Mouse (Mus musculus): ENCODE measurements around the gene Kcnh5.
A peak's percentile ranks its signal among the peaks of the same experiment; 100 is the strongest.

The Kcnh5 gene

DNA sequence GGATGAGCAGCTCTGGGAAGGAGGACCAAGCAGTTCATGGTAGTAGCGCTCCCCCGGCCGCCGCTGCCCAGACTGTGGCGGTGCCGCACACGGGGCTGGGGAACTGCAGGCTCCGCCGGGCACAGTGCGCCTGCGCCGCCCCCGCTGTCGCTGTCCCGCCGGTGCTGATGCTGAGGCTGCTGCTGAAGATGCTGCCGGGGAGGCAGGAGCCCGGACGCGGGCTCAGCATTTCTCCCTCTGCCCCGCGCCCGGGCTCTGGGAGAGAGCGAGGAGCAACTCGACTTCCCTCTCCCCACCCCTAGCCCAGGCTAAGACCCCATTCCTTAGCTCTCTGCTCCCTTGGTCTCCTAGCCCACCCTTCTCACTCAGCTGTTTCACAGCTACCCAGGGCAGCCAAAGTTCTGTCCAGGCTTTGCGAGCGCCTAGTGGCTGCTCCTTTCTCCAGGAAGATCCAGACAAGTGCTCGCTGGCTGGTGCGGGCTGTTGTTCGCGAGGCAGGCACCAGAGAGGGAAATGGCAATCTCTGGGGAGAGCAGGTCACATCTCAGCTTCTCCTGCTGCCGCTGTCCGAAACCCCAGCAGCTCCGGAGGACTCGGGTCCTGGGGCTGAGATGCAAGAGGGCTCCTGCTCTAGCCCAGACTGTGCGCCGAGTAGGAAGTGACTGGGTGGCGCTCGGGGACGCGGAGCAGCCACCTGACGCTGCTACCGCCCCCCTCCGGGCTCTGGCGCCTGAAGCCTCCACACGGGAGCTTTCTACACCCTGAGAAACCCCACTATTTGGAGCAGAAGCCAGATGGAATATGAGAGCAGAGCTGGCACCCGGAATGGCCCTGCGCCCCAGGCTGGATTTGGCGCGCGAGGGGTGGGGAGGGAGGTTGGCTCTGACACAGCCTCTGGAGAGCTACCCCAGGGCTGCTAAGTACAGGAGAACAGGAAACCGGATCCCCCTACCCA, at the start of gene Kcnh5:
Kcnh5 (minus strand) TSS at position 642 of the 955 bp plus-strand sequence.
- peak; percentile 51 to 56 for DNase-seq (ENCODE audit: low spot score in 2 of 2)

DNA sequence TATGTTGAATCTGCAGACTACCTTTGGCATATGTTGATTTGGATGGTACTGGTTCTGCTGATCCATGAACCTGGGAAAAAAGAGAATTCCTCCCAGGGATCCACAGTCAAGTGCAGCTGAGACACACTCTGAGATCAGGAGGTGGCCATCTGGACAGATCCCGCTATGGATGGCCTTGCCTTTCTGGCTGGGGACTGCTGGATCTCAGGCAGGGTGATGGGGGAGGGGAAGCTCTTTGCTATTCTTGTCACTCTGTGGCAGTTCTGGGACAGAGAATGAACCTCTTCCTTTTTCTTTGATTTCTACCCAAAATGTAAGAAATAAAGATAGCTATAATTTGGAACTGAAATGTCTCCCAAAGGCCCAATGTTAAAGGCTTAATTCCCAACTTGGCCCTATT, 46.8 kb upstream of the Kcnh5 start:
- DNase-seq (ENCODE audit: low spot score in 2 of 2) = no peak

DNA sequence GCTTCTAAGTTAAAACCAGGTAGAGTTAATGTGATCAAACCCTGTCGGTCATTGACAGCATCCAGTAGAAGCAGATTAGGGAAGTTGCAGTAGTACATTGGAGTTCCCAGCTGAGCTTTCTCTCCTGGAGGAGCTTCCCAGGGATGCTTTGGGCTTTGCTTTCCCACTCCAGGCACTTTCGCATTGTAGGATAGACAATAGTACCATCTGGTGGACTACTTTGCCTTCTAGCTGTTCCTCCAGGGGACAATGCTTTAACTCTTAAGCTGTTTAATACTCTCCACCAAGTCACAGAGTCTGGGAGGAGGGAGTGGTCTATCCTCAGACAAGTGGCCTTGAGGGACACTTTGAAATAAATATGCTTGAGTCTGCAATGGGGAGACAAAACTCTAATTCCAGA, 12.3 kb upstream of the Kcnh5 start:
- no peak for DNase-seq (ENCODE audit: low spot score in 2 of 2)

DNA sequence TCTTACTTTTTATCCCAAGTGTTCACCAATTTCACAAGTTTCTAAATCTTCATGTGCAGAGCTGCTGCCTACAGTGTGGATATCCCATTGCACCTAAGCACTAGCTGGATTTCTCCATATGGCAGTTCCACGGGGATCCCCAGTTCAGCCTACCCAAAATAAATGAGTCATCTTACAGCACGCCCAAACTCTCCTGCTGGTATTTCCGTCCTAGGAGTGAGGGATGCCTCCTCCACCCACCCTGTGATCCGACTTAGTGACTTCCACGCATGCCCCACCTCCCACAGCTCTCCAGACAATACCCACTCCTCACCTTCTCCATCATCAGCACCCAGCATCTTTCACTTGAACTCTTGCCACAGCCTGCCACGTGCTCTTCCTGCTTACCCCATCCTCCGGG, 5.5 kb upstream of the Kcnh5 start:
- DNase-seq (ENCODE audit: low spot score in 2 of 2) = peak; percentile 16 to 45

DNA sequence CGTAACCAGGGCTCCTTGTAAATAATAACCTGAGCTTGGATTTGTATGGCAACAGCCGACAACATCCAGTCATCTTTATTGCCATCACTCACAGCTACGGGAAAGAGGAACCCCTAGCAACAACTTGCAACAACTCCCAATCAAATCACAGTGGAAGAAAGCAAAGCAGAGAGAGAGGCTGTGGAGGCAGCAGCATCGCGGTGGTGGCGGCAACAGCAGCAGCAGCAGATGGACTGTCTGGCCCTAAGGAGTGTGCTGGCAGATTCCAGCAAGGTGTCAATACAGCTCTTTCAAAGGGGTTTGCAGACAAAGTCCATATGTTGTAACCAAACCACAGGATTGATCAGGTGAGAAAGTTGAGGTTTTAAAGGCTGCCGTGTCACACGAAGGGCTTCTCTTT, 2.4 kb upstream of the Kcnh5 start:
- peak in 1 of 2 experiments; percentile 20 for DNase-seq (ENCODE audit: low spot score in 2 of 2)

DNA sequence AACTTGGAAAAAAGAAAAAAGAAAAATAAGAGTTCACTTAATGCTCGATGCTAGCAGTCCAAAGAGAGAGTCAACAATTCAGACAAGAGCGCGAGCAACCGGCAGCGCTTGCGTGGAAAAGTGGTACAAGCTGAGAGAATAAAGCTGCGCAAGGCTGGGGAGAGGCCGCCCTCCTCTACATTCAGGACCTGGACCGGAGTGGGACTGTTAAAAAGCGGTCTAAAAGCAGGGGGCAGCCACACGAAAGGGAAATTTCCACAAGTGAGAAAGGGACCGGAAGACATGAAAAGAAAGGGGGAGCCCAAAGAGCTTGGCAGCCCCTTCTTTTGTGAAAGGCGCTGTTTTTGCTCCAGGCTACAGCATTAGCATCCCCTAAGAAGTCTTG, 506 bp upstream of the Kcnh5 start:
- DNase-seq (ENCODE audit: low spot score in 2 of 2) = no peak

DNA sequence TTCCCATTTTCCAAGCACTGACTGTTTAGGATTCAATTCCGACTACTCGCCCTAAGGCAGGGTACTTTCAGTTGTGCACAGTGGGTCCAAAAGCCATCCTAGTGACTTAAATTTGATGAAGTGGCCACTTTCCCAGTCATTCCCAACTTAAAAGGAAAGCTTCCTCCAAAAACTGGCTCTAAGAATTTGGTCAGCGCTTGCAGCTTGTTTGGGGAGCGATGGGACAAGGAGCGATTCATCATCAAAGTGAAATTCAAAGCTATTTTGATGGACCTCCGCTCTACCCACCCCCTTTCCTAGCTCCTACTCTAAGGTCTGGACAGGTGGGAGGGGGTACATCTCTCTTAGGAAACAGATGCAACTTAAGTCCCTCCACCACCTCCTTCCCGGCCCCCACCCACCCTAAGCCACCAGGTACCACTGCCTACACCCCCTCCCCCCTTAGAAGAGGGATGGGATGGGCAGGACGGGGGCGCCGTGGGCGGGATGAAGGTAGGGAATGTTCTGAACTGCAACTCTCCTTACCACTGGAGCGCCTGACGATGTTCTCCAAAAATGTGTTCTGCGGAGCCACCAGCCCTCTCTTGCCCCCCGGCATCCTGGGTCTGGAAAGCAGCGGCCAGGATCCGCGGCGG, 1.1 kb downstream of the Kcnh5 start:
- no peak for DNase-seq (ENCODE audit: low spot score in 2 of 2)

DNA sequence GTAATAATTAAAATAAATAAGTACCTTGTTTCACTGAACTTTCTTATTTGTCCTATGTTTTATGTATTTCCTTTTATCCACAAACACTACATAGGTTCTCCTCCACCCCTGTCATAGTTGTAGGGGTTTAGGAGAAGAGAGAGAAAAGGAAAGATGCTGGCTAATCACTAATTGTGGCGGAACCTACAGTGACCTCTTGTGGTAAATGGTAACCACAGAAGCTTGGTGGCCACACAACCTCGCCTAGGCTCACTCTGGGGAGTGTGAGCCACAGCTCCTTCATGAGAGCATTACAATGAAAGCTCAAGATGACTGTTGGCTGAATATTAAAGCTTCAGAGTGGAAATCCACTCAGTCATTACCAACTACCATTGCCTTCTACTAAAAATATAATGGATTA, 6.2 kb downstream of the Kcnh5 start:
- DNase-seq (ENCODE audit: low spot score in 2 of 2) = no peak

DNA sequence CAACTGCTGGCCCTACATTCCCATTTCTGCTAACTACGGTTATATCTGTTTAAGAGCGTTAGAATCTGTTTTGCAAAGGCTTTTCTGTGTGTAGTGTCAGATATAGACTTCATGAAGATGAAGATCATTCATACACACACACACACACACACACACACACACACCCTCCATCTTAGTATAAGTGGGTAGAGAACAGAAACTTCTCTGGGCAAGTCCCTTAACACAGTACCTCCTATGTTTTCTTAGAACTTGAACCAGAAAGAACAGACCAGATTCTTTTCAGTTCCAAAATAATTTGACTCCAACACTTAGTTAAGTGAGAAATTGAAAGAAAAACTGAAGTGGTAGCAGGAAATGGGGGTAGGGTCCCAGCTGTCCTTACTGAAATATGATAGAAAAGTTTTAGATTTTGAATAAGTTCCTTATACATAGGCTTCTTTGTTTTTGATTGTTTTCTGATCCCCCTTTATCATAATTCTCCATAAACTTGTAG, 24.0 kb downstream of the Kcnh5 start:
- no peak for DNase-seq (ENCODE audit: low spot score in 2 of 2)

DNA sequence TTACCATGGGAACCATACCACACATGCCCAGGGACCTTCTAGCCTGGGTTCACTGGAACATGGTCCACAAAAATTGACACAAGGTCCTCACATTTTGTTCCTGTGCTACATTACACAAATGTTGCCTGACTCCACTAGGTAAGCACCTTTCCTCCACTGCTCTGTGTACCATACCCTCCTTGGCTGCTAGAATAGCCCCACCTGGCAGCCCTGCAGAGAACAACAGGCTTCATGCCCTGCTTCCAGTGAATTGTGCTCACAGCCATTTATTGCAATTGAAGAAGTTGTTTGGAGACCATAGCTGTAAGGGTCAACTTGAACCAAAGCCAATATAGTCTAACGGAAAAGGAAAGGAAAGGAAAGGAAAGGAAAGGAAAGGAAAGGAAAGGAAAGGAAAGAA, 37.3 kb downstream of the Kcnh5 start:
- DNase-seq (ENCODE audit: low spot score in 2 of 2) = no peak

DNA sequence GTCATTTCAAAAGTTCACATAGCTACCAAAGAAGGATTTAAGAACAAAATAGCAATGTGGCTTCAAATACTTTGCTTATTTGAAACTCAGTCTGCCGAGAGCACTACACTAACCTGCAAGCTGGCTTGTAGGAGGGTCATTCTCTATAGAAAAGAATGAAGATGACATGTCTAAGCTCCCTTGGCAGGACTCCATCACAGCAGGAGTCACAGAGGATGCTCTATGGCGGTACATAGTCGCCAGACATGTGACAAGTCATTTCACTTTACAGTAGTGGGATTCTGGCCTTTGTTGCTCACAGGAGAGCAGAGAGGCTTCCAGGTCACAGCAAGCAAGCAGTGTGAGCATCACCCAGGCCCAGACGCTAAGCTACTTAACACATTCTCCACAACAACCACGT, 85.2 kb downstream of the Kcnh5 start:
- DNase-seq (ENCODE audit: low spot score in 2 of 2) = no peak

DNA sequence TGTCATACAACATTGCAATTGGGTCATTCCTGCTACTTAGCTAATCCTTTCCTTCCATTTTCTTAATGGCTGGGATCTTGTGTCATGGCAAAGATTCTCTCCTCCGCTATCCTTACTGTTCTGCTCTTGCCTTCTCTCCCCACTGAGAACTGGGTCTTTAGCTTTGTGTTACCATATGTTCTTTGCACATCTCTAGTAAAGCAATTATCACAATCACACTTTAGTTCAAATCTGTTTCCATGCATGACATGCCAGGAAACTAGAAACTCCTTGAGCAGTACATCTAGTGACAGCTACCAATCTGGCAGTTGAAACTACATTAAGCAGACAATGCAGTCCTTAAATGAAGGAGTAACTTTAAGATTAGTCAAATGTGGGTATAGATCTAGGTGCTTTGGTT, 86.2 kb downstream of the Kcnh5 start:
- no peak for DNase-seq (ENCODE audit: low spot score in 2 of 2)

DNA sequence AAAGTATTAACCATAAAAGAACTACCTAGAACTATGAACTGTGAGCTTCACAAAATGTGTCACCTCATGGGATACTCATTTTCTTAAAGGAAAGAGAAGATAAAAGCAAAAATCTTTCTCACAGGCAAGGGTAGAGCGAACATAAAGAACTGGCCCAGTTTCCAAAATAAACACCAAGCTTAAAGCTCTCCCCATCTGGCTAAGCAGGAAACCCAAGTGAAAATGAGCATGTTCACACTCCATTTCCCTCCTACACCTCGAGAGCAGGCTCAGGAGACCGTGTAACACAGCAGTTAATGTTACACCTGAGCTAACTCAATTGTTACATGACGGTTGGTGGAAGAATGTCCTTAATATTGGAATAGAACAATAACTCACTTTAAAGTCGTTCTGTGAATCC, 100.0 kb downstream of the Kcnh5 start:
- no peak for DNase-seq (ENCODE audit: low spot score in 2 of 2)

DNA sequence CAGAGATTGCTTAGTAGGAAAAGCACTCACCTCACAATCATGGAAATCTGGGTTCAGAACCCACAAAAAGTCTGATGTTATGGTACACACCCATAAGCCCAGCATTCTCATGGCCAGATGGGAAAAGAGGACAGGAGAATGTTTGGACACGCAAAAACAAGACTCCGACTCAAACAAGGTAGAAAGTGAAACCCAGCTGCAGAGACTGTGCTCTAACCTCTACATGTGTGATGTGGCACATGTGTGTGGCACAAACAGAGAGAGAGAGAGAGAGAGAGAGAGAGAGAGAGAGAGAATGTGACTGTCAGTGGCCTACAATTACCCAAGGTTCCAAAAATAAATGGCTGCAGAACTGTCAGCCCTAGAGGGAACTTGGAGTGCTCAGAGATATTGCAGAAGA, 106.1 kb downstream of the Kcnh5 start:
- no peak for DNase-seq (ENCODE audit: low spot score in 2 of 2)

DNA sequence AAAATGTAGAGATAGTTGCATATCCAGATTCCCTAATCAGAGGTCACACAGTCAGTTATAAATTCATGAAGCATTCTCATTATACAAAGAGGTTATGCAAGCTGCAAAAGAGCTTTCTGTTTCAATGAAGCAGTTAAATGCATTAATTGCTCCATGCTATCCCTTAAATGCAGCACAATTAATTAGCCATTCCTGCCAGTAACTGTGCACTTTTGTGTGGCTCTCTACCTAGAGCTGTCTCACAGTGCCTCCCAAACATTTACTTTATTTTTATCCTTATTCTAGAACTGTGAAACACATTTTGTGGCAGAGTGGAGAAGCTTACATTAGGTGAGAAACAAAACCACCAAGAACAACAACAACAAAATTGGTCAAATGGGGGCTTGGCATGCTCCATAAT, 114.6 kb downstream of the Kcnh5 start:
- no peak for DNase-seq (ENCODE audit: low spot score in 2 of 2)

DNA sequence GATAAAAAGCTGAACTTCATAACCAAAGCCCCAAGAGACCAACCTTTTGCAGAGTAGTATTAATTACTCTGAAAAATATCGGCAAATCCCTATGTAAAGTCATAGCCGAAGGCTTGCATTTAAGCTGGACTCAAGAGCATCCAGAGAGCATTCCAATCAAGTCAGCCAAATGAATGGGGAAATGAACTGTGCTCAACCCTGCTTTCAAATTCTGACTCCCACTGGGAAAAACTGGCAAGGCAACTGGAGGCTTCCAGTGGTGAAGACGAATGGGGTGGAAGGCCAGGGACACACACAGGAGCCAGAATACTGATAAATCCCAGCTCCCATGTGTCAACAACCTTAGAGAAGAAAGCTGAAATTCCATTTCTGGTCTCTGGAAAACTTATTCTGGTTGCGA, 115.4 kb downstream of the Kcnh5 start:
- DNase-seq (ENCODE audit: low spot score in 2 of 2) = no peak

DNA sequence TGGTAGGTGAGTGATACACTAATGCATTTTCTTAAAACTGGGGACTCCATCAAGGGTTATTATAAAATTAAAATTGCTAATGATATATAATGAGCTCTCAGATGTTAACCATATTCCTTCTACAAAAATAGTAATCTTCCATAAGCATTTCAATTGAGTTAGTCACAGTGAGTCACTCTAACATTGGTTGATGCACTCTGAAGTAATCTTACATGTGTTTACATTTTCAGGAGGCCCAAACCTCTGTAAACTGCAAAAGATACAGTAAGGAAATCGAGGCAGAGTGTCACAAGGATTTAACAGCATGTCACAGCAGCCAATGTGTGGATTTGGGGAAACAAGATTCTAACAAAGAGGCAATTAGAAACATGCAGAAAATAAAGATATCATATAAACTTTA, 123.4 kb downstream of the Kcnh5 start:
- no peak for DNase-seq (ENCODE audit: low spot score in 2 of 2)

DNA sequence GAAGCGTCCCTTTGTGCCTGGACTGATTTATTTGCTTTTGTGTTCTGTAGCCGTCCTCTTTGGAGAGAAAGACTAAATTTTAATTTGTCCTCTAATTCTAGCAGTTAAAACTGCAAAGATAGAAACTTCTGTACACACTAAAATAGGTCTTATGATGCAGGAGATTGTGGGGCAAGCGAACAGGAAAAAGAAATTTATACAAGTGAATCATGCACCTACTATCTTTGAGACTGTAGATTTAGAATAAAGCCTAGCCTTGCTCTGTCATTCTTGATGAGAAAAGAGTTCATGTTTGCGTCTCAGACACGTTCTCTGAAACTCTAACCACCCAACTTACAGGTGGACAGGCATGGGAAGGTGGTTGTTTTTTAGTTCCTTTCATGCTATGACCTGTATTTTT, 140.4 kb downstream of the Kcnh5 start:
- DNase-seq (ENCODE audit: low spot score in 2 of 2) = no peak

DNA sequence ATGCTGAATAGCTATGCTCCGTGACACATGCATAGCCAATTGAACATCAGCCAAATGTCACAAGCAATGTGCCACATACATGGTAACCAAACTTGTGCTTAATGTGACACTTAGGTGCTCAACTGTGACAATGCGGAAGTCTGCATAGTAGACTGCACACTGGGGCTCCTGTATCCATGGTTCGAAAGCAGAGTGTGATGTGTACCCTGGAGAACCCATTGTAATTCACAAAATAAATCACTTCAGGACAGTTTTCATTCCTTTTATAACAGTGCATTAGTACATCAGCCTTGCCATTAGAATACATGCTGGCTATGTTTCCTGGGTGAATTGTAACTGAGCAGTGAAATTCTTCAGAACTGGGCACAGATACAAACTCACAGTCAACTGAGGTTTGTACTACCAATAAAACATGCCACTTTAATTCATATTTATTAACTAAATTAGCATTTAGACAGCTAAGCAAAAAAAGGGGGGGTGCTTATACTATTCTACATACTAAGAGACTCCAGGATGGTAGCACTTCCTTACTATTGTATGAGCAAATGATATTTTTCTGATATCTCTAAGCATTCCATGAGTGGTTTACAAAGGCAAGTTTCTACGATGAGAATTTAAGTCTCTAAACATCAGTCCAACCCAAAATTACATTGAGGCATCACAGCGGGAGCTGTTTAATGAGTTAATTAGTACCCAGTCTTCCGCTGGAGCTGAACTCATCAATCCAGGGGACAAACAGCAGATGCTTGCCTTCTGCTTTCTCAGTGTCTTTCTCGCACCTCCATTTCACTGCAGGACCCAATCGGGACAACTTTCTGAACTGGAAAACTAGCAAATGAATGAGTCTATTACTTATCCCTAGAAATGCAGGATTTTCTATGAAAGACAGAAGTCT, 144.9 kb downstream of the Kcnh5 start:
- no peak for DNase-seq (ENCODE audit: low spot score in 2 of 2)

DNA sequence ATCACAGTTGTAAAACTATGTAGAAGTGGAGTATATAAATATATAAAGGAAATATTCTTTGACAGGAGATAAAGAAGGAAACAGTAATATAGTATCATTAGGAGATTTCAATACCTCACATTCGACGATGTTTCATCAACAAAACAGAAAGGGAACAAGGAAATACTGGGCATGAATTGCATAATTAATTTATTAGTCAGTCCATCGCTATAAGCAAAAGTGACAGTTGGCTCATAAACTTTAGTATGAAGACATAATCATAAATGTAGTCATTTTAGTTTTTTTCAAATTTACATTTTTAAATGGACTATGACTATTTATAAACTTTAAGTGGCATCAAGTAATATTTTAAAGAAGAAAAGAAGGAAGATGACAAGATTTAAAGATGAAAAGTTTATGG, 205.9 kb downstream of the Kcnh5 start:
- no peak for DNase-seq (ENCODE audit: low spot score in 2 of 2)

DNA sequence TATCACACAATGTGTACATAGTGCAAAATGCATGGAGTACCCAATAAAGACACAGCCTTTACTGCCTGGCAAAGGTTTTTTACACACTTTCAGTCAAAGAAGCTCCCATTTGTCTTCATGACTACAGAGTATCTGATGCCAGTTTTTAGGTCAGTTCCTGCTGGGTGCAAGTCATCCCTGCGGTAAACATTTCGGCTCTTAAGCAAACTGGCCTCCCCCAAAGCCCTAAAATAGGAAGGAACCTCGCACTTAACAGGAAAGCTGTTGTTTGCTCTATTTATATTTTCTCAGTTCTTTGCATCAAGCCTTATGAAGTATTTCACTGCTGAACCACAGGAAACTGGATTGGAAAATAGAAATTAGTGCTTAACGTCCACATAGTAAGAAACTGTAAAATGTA, 207.7 kb downstream of the Kcnh5 start:
- DNase-seq (ENCODE audit: low spot score in 2 of 2) = no peak

DNA sequence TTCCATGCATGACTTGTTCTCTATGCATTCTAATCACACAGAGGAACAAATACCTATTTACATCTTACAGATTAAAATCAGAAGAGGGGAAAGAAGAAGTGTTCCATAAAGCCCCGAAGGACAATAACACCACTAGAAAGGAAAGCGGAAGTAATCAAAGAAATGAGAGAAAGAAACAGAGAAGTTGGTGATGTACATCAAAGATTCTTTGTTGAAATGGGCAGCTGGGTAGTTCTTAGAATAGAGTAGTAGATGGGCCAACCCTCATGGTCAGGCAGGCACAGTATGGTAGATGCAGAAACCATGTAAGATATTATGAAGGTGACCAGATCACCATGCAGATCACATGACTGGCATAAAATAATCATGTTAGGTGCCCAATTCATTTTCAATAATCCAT, 210.9 kb downstream of the Kcnh5 start:
- DNase-seq (ENCODE audit: low spot score in 2 of 2) = no peak

All from frontal cortex, postnatal 25 days (tissue).